Mouse (Mus musculus) brain, embryonic 14.5 days (tissue): ENCODE results near the gene Vwa3b. TPM values are rescaled to one million over a fixed set of nuclear protein-coding genes. Genes with fewer than 3 reads are reported as not detected.
"Not testable (repeated sequence)": the region's sequence is repeated elsewhere in the genome, so short reads cannot be mapped to it uniquely, and the experiment has no call there.

Source experiments
- DNase-seq: peaks from one replicate; pipeline ENCODE4 v3.0.0-alpha.2; 2011; ENCODE audit warnings: low read depth
- CTCF ChIP-seq: fragments of 200-500 bp; IDR thresholded peaks from 2 replicates; pipeline ENCODE4 v1.5.1; 2012; ENCODE audit warnings: inconsistent platforms, mild to moderate bottlenecking, moderate library complexity, borderline replicate concordance; ENCODE audit not compliant: insufficient read depth, insufficient read length; ENCODE audit errors: extremely low read depth
- POLR2A ChIP-seq: fragments of 200-500 bp; IDR thresholded peaks from 2 replicates; pipeline ENCODE4 v1.6.1; 2012; ENCODE audit warnings: mild to moderate bottlenecking, inconsistent platforms, borderline replicate concordance; ENCODE audit not compliant: poor library complexity, insufficient read depth, insufficient read length, severe bottlenecking; ENCODE audit errors: extremely low read depth
- polyA plus RNA-seq: library from polyadenylated mRNA; depleted of rRNA; stranded (reverse); fragments of >200 nt; gene quantifications from 2 replicates; pipeline ENCODE4 v1.2.3, GENCODE M21; 2012

The Vwa3b gene
- polyA plus RNA-seq, 1 experiment: 1.0 TPM

GRCm38 (mm10) chr1:36995760-36996159 lies 30.6 kb upstream of the Vwa3b start:
- no peak for DNase-seq
- TF ChIP-seq CTCF (no peak), POLR2A (no peak)

- peak; percentile 40 for DNase-seq
- TF ChIP-seq POLR2A: no peak
- TF ChIP-seq CTCF: no peak
Measured at GRCm38 (mm10) chr1:36996561-36997213, 29.7 kb upstream of the Vwa3b start.

- no peak for TF ChIP-seq CTCF
- no peak for TF ChIP-seq POLR2A
- no peak for DNase-seq
Measured at GRCm38 (mm10) chr1:37000307-37000706, 26.1 kb upstream of the Vwa3b start.

GRCm38 (mm10) chr1:37001636-37002315 lies 24.6 kb upstream of the Vwa3b start:
- DNase-seq: no peak

GRCm38 (mm10) chr1:37002316-37003008 lies 23.9 kb upstream of the Vwa3b start:
- no peak for DNase-seq
- no peak for TF ChIP-seq CTCF
- no peak for TF ChIP-seq POLR2A

More at GRCm38 (mm10) chr1:37001636-37002315, 24.6 kb upstream of the Vwa3b start:
- TF ChIP-seq CTCF: no peak
- TF ChIP-seq POLR2A: no peak

- TF ChIP-seq CTCF (no peak), POLR2A (no peak)
- no peak for DNase-seq
Measured at GRCm38 (mm10) chr1:37004533-37004932, 21.9 kb upstream of the Vwa3b start.

- TF ChIP-seq CTCF (no peak), POLR2A (no peak)
- no peak for DNase-seq
Measured at GRCm38 (mm10) chr1:37005036-37005435, 21.4 kb upstream of the Vwa3b start.

GRCm38 (mm10) chr1:37006529-37006928 lies 19.9 kb upstream of the Vwa3b start:
- DNase-seq: not testable (repeated sequence)

- DNase-seq: no peak
- TF ChIP-seq POLR2A (no peak), CTCF (no peak)
Measured at GRCm38 (mm10) chr1:37009880-37010279, 16.5 kb upstream of the Vwa3b start.

GRCm38 (mm10) chr1:37011626-37012209 lies 14.7 kb upstream of the Vwa3b start:
- DNase-seq: no peak
- TF ChIP-seq POLR2A: no peak
- TF ChIP-seq CTCF: no peak

GRCm38 (mm10) chr1:37013006-37013405 lies 13.4 kb upstream of the Vwa3b start:
- DNase-seq: no peak

More at GRCm38 (mm10) chr1:37013006-37013405, 13.4 kb upstream of the Vwa3b start:
- TF ChIP-seq POLR2A (no peak), CTCF (no peak)
